26 mouse cellular contexts compared by ENCODE assay signal in genomic region chr12:29540741-29541140, GRCm38 (mm10). TPM values are rescaled to one million over a fixed set of nuclear protein-coding genes. Genes with fewer than 3 reads are reported as not detected.
A peak's percentile ranks its signal among the peaks of the same experiment; 100 is the strongest.
DNase-seq lines count a peak whose midpoint lies in the region; ATAC-seq lines count a peak whose summit lies in the region.
"Had no signal": no experiment of that assay in that cellular context is flagged by ENCODE, and none has a peak within 500 bp of the region (broad histone marks: within the 10 kb centered on the region; RNA-seq: fewer than 3 reads in every experiment).

No protein-coding gene starts in this region.

- H3K4me2 ChIP-seq in forebrain, embryonic 15.5 days (replicated peaks) = no peak overlapping the region
- no peak overlapping the region for H3K4me2 ChIP-seq in forebrain, embryonic 13.5 days
- H3K4me2 ChIP-seq in hindbrain, embryonic 16.5 days (ENCODE audit: low read length) = peak overlapping the region; percentile 19; the same call in 1 of the 2 replicates
- H3K4me2 ChIP-seq in midbrain, embryonic 16.5 days (ENCODE audit: low read length) = peak overlapping the region; percentile 24
- H3K4me2 ChIP-seq: embryonic facial prominence, embryonic 12.5 days; forebrain, embryonic 12.5 days; heart, embryonic 13.5 days had no signal

- no peak for ATAC-seq in forebrain, embryonic 15.5 days (replicated peaks)
- no peak for ATAC-seq in forebrain, embryonic 13.5 days
- ATAC-seq in hindbrain, embryonic 16.5 days = no peak
- no peak for ATAC-seq in midbrain, embryonic 16.5 days
- ATAC-seq: forebrain, postnatal 0 days; intestine, postnatal 0 days; Patski had no signal

- H3K9ac ChIP-seq in forebrain, embryonic 15.5 days (replicated peaks) = no peak overlapping the region
- no peak overlapping the region for H3K9ac ChIP-seq in forebrain, embryonic 13.5 days
- no peak overlapping the region; the same call in 1 of the 2 replicates for H3K9ac ChIP-seq in hindbrain, embryonic 16.5 days (ENCODE audit: low read depth, low read length)
- no peak overlapping the region for H3K9ac ChIP-seq in midbrain, embryonic 16.5 days (ENCODE audit: low read depth, low read length)
- H3K9ac ChIP-seq: embryonic facial prominence, embryonic 12.5 days; forebrain, embryonic 12.5 days; forebrain, postnatal 0 days; heart, embryonic 13.5 days; hindbrain, embryonic 13.5 days had no signal

- H3K27me3 ChIP-seq in forebrain, embryonic 15.5 days = no peaks in the 10 kb centered on the region
- H3K27me3 ChIP-seq in forebrain, embryonic 13.5 days = peaks cover 21% of the 10 kb centered on the region
- H3K27me3 ChIP-seq in hindbrain, embryonic 16.5 days (replicated peaks; ENCODE audit: control insufficient read depth, insufficient read depth, low read length) = no peaks in the 10 kb centered on the region
- H3K27me3 ChIP-seq in hindbrain, embryonic 10.5 days (ENCODE audit: insufficient read depth, poor library complexity, severe bottlenecking) = peaks cover 23% of the 10 kb centered on the region
- H3K27me3 ChIP-seq in midbrain, embryonic 16.5 days (ENCODE audit: control insufficient read depth, insufficient read depth, low read depth, low read length) = no peaks in the 10 kb centered on the region
- H3K27me3 ChIP-seq in midbrain, embryonic 10.5 days (ENCODE audit: low read depth, poor library complexity, severe bottlenecking) = peaks cover 30% of the 10 kb centered on the region
- H3K27me3 ChIP-seq: CH12.LX; hindbrain, embryonic 13.5 days had no signal

- peaks cover 65% of the 10 kb centered on the region for H3K4me1 ChIP-seq in forebrain, embryonic 15.5 days
- peaks cover 48% of the 10 kb centered on the region for H3K4me1 ChIP-seq in forebrain, embryonic 13.5 days
- H3K4me1 ChIP-seq in hindbrain, embryonic 16.5 days (ENCODE audit: control insufficient read depth, insufficient read depth, low read depth, low read length) = peaks cover 19% of the 10 kb centered on the region
- H3K4me1 ChIP-seq in hindbrain, embryonic 10.5 days (replicated peaks) = peaks cover 17% of the 10 kb centered on the region
- peaks cover 54% of the 10 kb centered on the region for H3K4me1 ChIP-seq in midbrain, embryonic 16.5 days (ENCODE audit: control insufficient read depth, insufficient read depth, low read length)
- H3K4me1 ChIP-seq in midbrain, embryonic 10.5 days = peaks cover 21% of the 10 kb centered on the region
- H3K4me1 ChIP-seq: embryonic facial prominence, embryonic 12.5 days; heart, embryonic 13.5 days had no signal

- no peak for DNase-seq in hindbrain, embryonic 10.5 days (ENCODE audit: low spot score)
- no peak for DNase-seq in midbrain, embryonic 10.5 days (ENCODE audit: low spot score)
- DNase-seq: adrenal gland, postnatal 10 days; adrenal gland, postnatal 36 days; B cell, adult 2 months; cerebellum, adult 18-20 months; cerebellum, postnatal 14 days; forebrain, postnatal 0 days; gastrocnemius, adult 2 months; gastrocnemius, postnatal 14 days; heart, adult 18-20 months; heart, postnatal 14 days; heart, postnatal 4 days had no signal

- H3K36me3 ChIP-seq in forebrain, embryonic 15.5 days = no peaks in the 10 kb centered on the region
- H3K36me3 ChIP-seq in forebrain, embryonic 13.5 days (ENCODE audit: poor library complexity, severe bottlenecking) = no peaks in the 10 kb centered on the region
- H3K36me3 ChIP-seq in hindbrain, embryonic 16.5 days (ENCODE audit: control insufficient read depth, insufficient read depth, low read length) = no peaks in the 10 kb centered on the region
- no peaks in the 10 kb centered on the region for H3K36me3 ChIP-seq in hindbrain, embryonic 10.5 days
- H3K36me3 ChIP-seq in midbrain, embryonic 16.5 days (ENCODE audit: control insufficient read depth, insufficient read depth, low read length) = no peaks in the 10 kb centered on the region
- H3K36me3 ChIP-seq in midbrain, embryonic 10.5 days = no peaks in the 10 kb centered on the region
- H3K36me3 ChIP-seq: embryonic facial prominence, embryonic 12.5 days; forebrain, embryonic 12.5 days; G1E; heart, embryonic 13.5 days; hindbrain, embryonic 13.5 days had no signal

- WGBS in forebrain, embryonic 15.5 days = 65% methylated on average over 5 of the region's 5 CpGs
- WGBS in forebrain, embryonic 13.5 days = 77% methylated on average over 5 of the region's 5 CpGs
- WGBS in hindbrain, embryonic 16.5 days = 66% methylated on average over 5 of the region's 5 CpGs
- WGBS in hindbrain, embryonic 10.5 days = 85% methylated on average over 5 of the region's 5 CpGs
- 73% methylated on average over 5 of the region's 5 CpGs for WGBS in midbrain, embryonic 16.5 days
- WGBS in midbrain, embryonic 10.5 days = 90% methylated on average over 5 of the region's 5 CpGs

- H3K4me3 ChIP-seq in forebrain, embryonic 15.5 days = no peak overlapping the region
- H3K4me3 ChIP-seq in forebrain, embryonic 13.5 days = no peak overlapping the region
- no peak overlapping the region for H3K4me3 ChIP-seq in hindbrain, embryonic 16.5 days (ENCODE audit: low read length)
- H3K4me3 ChIP-seq in hindbrain, embryonic 10.5 days = no peak overlapping the region
- no peak overlapping the region for H3K4me3 ChIP-seq in midbrain, embryonic 16.5 days (ENCODE audit: low read depth, low read length)
- H3K4me3 ChIP-seq in midbrain, embryonic 10.5 days = no peak overlapping the region
- H3K4me3 ChIP-seq: embryonic facial prominence, embryonic 12.5 days; erythroblast, embryonic 14.5 days; forebrain, embryonic 12.5 days; gastrocnemius, adult 2 months; heart, embryonic 13.5 days; hindbrain, embryonic 13.5 days had no signal

- H3K27ac ChIP-seq in forebrain, embryonic 15.5 days (replicated peaks) = peak overlapping the region; percentile 23; the same call in 1 of the 2 replicates
- H3K27ac ChIP-seq in forebrain, embryonic 13.5 days = no peak overlapping the region
- no peak overlapping the region for H3K27ac ChIP-seq in hindbrain, embryonic 16.5 days (ENCODE audit: low read depth, low read length)
- no peak overlapping the region for H3K27ac ChIP-seq in hindbrain, embryonic 10.5 days
- H3K27ac ChIP-seq in midbrain, embryonic 16.5 days (ENCODE audit: low read length) = no peak overlapping the region
- H3K27ac ChIP-seq in midbrain, embryonic 10.5 days (replicated peaks) = no peak overlapping the region
- H3K27ac ChIP-seq: embryonic facial prominence, embryonic 12.5 days; forebrain, embryonic 12.5 days; gastrocnemius, adult 2 months; heart, embryonic 13.5 days had no signal

- H3K9me3 ChIP-seq in forebrain, embryonic 15.5 days = no peaks in the 10 kb centered on the region
- no peaks in the 10 kb centered on the region for H3K9me3 ChIP-seq in forebrain, embryonic 13.5 days (replicated peaks)
- no peaks in the 10 kb centered on the region for H3K9me3 ChIP-seq in hindbrain, embryonic 16.5 days (ENCODE audit: control insufficient read depth, low read length)
- no peaks in the 10 kb centered on the region for H3K9me3 ChIP-seq in hindbrain, embryonic 10.5 days
- H3K9me3 ChIP-seq in midbrain, embryonic 16.5 days (replicated peaks; ENCODE audit: control insufficient read depth, low read length, poor library complexity, severe bottlenecking) = no peaks in the 10 kb centered on the region
- H3K9me3 ChIP-seq in midbrain, embryonic 10.5 days (replicated peaks) = no peaks in the 10 kb centered on the region
- H3K9me3 ChIP-seq: embryonic facial prominence, embryonic 12.5 days; forebrain, embryonic 12.5 days; heart, embryonic 13.5 days; hindbrain, embryonic 13.5 days had no signal

RNA-seq across cellular contexts. Expression of gene Myt1l, which starts 12.6 kb away (rescaled TPM):
- polyA plus RNA-seq in forebrain, embryonic 15.5 days (2015; fragmentation: Nextera tagmentation; extraction: Ambion mirVana) = 246 and 254 TPM in 2 replicates
- polyA plus RNA-seq in forebrain, embryonic 13.5 days (2015; fragmentation: Nextera tagmentation; extraction: Ambion mirVana) = 116 and 131 TPM in 2 replicates
- 213 and 236 TPM in 2 replicates for polyA plus RNA-seq in hindbrain, embryonic 16.5 days (2015; fragmentation: Nextera tagmentation; extraction: Ambion mirVana)
- 3.5 and 12.1 TPM in 2 replicates for polyA plus RNA-seq in hindbrain, embryonic 10.5 days (2016; fragmentation: Nextera tagmentation; extraction: Ambion mirVana)
- 274 and 304 TPM in 2 replicates for polyA plus RNA-seq in midbrain, embryonic 16.5 days (2015; fragmentation: Nextera tagmentation; extraction: Ambion mirVana)
- 2.6 and 9.6 TPM in 2 replicates for polyA plus RNA-seq in midbrain, embryonic 10.5 days (2016; fragmentation: Nextera tagmentation; extraction: Ambion mirVana)
- polyA plus RNA-seq: erythroblast, embryonic 14.5 days; G1E had no signal

Comparison
In these comparisons a context has a peak if more than half of its experiments do, and no peak if none do; other contexts are left out.
1. H3K4me2 ChIP-seq: peak in hindbrain, embryonic 16.5 days (single experiment) and midbrain, embryonic 16.5 days (single experiment); none in forebrain, embryonic 15.5 days (single experiment) and forebrain, embryonic 13.5 days (single experiment).